Mouse (Mus musculus) layer of hippocampus, adult 9-10 months (tissue): ENCODE measurements around the gene Gm26920.

Experiments used
- DNase-seq: peaks from one replicate; pipeline ENCODE4 v3.0.0; 2022; ENCODE audit warnings: low spot score

The Gm26920 gene

DNA sequence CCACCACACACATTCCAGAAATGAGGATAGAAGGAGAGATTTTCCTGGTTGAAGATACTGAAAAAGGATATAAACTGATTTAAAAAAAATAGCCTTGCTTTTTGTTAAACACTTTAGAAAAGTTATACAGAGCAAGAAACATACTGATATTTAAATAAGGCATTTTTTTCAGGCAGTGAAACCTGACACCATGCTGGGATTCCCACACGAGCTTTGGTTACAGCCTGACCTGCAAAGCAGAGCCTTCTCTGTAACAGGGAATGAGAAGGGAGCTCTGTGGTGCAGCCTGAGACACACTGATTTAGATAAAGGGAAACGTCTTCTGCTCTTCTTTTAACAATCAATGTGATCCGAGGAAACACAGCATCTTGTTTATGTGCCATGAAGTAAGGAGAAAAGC lies 36.6 kb downstream of the Gm26920 start:
- DNase-seq: no peak

DNA sequence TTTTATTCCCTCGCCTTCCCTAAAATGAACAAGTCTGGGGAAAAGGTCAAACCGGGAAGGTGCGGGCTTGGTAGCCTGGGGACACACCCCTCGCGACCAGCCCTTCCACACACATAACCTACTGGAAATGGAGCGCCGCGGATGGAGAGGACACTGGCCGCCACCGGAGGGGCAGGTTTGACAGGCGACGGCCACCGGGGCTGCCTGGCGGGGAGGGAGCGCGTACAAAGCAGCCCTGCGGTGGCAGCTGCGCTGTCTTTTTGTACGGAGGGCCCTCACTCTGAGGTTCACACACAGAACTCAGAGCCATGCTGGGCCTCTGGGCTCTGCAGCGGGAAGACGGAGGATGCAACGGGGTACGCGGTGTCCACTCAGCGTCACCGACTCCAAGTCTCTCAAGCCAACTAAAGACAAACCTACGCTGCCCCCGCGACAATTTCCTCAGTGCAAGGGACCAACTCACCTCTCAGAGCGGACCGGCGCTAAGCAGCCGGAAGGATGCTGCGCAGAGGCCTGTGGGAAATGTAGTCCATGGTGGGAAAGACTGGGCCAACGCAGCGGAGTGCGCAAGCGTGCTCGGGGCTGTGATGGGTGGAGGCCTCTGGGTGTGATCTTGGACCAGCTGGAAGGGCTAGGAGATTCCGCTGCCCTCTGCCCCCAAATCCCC lies 39.2 kb downstream of the Gm26920 start, which contains the start of gene Zfp14:
Gene Zfp14, minus strand, starts transcription at position 499 of the 667 bp plus-strand sequence.
- peak; percentile 72 for DNase-seq

DNA sequence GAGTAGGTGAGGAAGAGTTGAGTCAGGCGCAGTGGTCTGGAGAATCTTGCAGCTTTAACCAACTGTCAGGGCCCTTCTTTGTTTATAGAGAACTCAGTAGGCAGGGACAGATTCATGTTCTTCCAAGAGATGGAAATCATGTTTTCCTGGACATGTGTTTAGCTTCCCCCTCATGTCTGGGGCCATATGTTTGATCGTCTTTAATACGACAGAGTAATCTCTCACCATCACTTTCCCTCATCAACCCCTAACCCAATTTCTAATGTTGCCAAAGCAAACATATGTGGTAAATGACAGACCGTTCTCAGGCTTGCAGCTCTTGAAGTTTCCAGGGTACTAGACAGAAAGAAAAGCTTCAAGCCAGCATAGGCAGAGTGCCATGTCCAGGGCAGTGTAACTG lies 42.1 kb downstream of the Gm26920 start:
- peak; percentile 29 for DNase-seq

- no peak for DNase-seq
Observed at GRCm38 (mm10) chr7:30044354-30044753, 45.9 kb downstream of the Gm26920 start.

- no peak for DNase-seq
Observed at GRCm38 (mm10) chr7:30034331-30034730, 55.9 kb downstream of the Gm26920 start.

GRCm38 (mm10) chr7:30031379-30031778 lies 58.8 kb downstream of the Gm26920 start:
- DNase-seq: no peak

DNA sequence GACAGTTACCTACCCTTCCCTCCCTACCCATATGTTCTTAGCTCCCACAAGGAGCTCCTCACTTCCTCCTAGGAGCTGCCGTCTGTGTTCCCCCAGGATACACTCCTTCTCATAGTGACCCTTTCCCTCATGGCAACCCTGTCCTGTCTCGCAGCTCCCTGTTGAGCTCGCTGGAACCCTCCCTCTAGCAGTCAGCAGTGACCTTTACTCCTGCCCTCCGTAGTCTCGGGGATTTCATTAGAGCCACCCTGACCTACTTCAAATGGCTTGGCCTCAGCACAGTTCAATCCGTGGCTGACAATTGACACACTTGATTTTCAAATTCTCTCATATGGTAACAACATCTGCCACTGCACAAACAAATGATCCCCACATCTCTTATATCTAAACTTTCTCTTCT lies 59.5 kb downstream of the Gm26920 start:
- DNase-seq: no peak

- no peak for DNase-seq
Observed at GRCm38 (mm10) chr7:30028572-30028971, 61.6 kb downstream of the Gm26920 start.

DNA sequence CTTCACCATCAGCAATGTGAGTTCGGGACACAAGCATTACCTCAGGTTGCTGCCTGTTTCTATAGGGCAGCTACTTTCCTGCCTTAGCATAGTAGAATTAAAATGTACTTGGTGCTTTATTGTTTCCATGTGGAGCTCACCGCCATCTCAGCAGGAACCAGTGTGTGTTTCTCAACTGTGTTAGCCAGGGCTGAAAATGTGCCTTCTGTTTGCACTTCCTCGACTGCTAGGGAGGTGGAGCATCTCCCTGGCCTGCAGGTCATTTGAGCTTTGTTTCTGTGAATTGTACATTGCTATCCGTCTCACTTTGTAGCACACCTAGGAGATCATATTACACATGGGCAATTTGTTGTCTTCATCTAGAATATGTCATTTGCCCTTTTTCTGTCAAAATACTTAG lies 62.9 kb downstream of the Gm26920 start:
- no peak for DNase-seq

- DNase-seq: no peak
Observed at GRCm38 (mm10) chr7:30025358-30025757, 64.9 kb downstream of the Gm26920 start.

DNA sequence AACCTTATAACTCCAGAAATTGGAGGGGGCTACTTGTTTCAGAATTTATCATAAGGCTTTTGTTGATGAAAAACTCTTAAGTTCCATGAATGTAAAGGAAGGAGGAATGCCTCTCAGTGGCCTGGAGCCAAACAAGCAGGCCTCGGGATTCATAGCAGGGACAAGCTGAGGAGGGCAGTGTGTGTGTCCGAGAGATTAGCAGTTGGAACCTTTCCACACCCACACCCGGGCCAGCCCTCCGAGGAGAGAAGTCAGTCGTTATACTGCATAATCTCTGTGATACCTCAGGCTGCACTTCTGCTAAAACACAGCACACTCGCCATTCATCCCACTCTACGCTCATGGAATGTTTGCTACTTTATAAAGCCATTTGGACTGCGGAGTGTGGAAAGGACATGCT lies 66.4 kb downstream of the Gm26920 start:
- DNase-seq: no peak

- DNase-seq: no peak
Observed at GRCm38 (mm10) chr7:30023324-30023723, 66.9 kb downstream of the Gm26920 start.

GRCm38 (mm10) chr7:30019543-30019942 lies 70.7 kb downstream of the Gm26920 start:
- no peak for DNase-seq

DNA sequence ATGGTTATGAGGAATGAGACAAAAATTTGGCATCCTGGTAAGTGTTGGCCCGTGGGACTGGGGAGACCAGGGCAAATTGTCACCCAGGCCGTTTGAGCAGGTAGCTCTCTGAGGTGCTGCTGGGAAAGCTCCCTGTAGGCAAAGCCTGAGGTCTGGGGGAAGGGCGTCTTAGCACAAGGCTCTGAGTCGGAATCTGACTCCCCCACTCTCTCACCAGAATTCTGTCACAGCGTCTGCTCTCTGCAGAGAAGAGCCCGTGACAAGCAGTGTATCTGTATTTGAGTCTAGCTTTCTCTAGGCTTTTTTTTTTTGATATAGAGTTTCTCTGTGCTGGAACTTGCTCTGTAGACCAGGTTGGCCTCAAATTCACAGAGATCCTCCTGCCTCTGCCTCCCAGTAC lies 73.0 kb downstream of the Gm26920 start:
- DNase-seq: no peak

GRCm38 (mm10) chr7:30012956-30013363 lies 77.2 kb downstream of the Gm26920 start:
- peak; percentile 49 for DNase-seq

DNA sequence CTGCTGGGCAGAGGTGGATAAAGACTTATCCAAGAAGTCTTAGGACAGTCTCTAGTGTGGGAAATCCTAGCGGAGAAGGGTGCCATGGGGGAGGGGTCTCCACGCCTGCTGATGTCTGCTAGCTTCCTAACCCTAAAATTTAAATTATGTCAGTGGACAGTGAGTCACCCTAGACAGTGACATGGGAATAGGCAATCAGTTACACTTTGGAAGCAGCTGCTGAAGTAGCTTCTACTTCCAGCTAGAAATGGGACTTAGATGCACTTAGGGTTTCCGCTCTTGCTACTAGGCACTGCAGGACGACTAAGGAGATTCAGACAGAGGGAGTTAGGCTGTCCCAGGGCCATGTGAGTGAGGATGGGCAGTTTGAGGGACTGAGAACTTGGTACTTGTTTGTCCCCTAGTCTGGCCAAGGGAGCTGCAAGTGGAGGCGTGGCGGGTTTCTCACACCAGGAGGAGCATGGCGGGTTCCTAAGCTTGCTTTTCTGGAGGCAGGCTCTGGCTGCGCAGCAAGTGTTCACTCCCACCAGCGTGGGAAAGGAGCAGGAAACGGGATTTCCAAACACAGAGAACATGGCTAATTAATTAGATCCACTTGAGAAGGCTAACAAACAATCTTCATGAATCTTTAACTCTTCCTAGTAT lies 79.5 kb downstream of the Gm26920 start:
- no peak for DNase-seq

DNA sequence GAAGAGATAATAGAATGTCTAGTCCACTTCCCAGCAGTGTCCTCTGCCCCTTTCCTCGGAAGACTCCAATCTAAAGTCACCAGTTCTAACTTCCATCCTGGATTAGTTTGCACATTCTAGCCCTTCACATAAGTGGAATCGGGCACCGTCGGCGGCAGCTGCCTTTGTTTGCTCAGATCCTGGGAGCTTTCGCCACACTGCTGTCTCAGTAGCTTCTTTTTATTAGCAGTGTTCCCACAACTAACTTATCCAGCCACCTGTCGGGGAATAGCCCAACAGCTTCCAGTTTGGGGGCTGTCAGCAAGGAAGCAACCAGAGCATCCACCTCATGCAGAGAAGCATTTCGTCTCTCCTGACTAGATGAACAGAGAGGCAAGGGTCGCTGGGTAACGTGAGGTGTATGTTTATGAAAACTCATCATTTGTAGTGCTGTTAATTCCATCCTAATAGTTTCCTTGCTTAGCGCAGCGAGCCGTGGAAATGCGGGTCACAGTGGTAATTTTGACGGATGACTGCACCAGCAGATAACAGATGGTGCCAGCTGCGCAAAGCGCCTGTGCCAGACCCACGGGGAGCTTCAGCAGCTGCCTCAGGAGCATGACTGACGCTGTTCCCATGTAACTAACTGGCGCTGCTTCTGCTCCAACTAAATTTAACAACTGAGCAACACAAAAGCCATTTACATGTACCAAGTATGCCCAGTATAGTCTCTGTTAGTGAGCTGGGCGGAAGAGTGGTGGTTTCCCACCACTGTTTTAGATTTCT lies 80.7 kb downstream of the Gm26920 start:
- peak; percentile 25 for DNase-seq

- DNase-seq: no peak
Observed at GRCm38 (mm10) chr7:30008020-30008690, 82.1 kb downstream of the Gm26920 start.

DNA sequence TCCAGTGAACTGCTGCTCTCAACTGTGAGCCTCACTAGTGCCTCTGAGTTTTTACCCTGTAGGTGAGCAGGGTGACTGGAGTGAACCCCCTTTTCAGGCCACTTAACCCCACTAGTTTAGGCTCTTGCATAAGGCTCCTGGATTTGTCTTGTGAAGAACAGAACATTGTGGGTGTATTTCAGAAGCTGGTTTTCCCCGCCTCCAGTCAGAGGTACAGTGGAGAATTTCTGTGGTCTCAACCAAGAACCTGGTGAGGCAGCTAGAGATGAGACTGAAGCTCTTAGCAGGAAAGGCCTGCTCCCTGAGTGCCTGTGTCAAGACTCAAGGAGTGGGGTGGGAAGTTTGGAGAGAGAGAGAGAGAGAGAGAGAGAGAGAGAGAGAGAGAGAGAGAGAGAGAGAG lies 82.6 kb downstream of the Gm26920 start:
- no peak for DNase-seq
